Mouse (Mus musculus): ENCODE measurements around the gene Gm20695. TPM values are rescaled to one million over a fixed set of nuclear protein-coding genes. Genes with fewer than 3 reads are reported as not detected.

Gm20695 gene
- polyA plus RNA-seq, 1 experiment, result not detected

DNA sequence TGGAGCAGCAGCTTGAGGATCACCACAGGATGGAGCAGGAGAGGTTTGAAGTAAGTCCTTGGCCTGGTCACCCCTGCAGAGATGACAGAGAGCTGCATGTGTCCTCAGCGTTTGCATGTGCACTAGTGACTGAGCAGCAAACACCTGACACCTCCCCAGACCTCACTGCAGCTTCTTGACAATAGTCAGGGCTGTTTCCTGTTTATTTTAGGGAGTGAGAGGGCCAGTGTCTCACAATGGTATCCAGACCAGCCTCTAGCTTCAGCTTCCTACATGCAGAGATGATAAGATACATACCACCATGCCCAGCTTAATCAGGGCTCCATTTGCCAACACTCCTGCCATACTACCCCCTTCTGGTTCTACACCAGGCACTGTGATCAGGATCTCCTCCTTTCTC lies 44.1 kb downstream of the Gm20695 start:
- no peak for TF ChIP-seq CTCF (IDR thresholded peaks at IDR 0.05; ENCODE audit: borderline replicate concordance, insufficient read depth, low read length)
- no peak overlapping the region for H3K27ac ChIP-seq (ENCODE audit: insufficient read depth, low read length)
- no peak overlapping the region for H3K4me3 ChIP-seq (ENCODE audit: insufficient read depth, low read length)
- H3K4me1 ChIP-seq (ENCODE audit: control insufficient read depth, insufficient read depth, low read length), result peaks cover 5% of the 10 kb centered on the region

DNA sequence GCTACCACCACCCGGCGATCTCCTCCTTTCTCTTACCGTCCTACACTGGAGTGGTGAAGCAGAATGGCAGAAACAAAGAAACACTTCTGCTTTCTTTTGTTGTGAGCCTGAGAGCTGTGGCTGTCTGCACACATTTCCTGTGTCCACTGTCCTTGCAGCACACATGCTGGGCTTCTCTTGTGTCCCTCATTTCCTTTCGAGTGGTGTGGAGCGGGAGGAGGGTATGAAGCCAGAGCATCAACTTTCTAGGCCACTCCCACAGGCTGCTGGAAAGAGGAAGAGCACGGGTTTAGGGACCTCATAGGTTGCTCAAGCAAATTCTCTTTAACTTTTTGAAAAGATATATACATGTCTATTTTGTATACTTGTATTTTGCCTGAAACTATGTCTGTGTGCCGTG lies 44.7 kb downstream of the Gm20695 start:
- no peak for TF ChIP-seq POLR2A (IDR thresholded peaks at IDR 0.05; ENCODE audit: low read depth, low read length)
- TF ChIP-seq CTCF (IDR thresholded peaks at IDR 0.05; ENCODE audit: borderline replicate concordance, insufficient read depth, low read length), result no peak
- Histone ChIP-seq H3K4me3 (ENCODE audit: insufficient read depth, low read length) (no peak overlapping the region), H3K27ac (ENCODE audit: insufficient read depth, low read length) (no peak overlapping the region), H3K4me1 (ENCODE audit: control insufficient read depth, insufficient read depth, low read length) (peaks cover 5% of the 10 kb centered on the region)

DNA sequence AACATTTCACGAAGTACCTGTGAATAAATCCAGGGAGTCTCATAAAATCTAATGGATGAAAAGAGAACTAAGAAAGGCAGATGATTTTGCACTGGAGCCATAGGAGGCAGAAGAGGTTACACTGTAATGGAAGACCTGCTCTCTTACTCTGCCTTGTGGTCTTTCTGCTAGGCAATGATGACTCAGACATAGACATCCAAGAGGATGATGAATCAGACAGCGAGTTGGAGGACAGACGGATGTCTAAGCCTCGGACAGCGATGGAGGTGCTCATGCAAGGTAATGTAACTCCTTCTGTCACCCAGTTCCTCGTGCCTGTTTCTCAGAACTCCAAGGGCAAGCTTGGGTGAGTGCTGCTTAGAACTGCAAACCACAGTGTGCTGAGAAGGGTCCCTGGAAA lies 49.1 kb downstream of the Gm20695 start:
- H3K27ac ChIP-seq (ENCODE audit: insufficient read depth, low read length), result no peak overlapping the region
- H3K4me3 ChIP-seq (ENCODE audit: insufficient read depth, low read length), result no peak overlapping the region
- peaks cover 5% of the 10 kb centered on the region; the same call in 1 of the 2 replicates for H3K4me1 ChIP-seq (ENCODE audit: control insufficient read depth, insufficient read depth, low read length)
- TF ChIP-seq POLR2A (IDR thresholded peaks at IDR 0.05; ENCODE audit: low read depth, low read length) (no peak), CTCF (IDR thresholded peaks at IDR 0.05; ENCODE audit: borderline replicate concordance, insufficient read depth, low read length) (no peak)

GRCm38 (mm10) chr16:3934091-3934490 lies 49.6 kb downstream of the Gm20695 start:
- Histone ChIP-seq H3K4me1 (ENCODE audit: control insufficient read depth, insufficient read depth, low read length) (peaks cover 5% of the 10 kb centered on the region; the same call in 1 of the 2 replicates), H3K4me3 (ENCODE audit: insufficient read depth, low read length) (no peak overlapping the region), H3K27ac (ENCODE audit: insufficient read depth, low read length) (no peak overlapping the region)
- no peak for TF ChIP-seq POLR2A (IDR thresholded peaks at IDR 0.05; ENCODE audit: low read depth, low read length)
- no peak for TF ChIP-seq CTCF (IDR thresholded peaks at IDR 0.05; ENCODE audit: borderline replicate concordance, insufficient read depth, low read length)

DNA sequence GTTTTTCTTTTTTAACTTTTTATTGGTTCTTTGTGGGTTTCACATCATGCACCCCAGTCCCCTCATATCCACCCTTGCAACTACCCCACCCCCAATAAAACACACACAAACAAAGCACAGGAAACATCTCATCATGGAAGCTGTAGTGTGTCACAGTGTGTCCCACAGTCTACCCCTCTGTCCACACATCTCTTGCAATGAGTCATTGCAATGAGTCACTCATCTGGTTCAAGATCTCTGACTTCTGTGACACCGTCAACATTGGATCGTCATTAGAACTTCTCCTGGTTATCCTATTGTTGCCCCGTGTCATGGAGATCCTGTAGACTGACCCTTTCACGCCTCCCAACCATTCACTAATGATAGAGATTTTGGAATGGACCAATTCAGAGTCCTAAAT lies 50.3 kb downstream of the Gm20695 start:
- peaks cover 5% of the 10 kb centered on the region; the same call in 1 of the 2 replicates for H3K4me1 ChIP-seq (ENCODE audit: control insufficient read depth, insufficient read depth, low read length)
- H3K27ac ChIP-seq (ENCODE audit: insufficient read depth, low read length), result no peak overlapping the region
- TF ChIP-seq CTCF (IDR thresholded peaks at IDR 0.05; ENCODE audit: borderline replicate concordance, insufficient read depth, low read length) (no peak), POLR2A (IDR thresholded peaks at IDR 0.05; ENCODE audit: low read depth, low read length) (no peak)
- no peak overlapping the region for H3K4me3 ChIP-seq (ENCODE audit: insufficient read depth, low read length)

GRCm38 (mm10) chr16:3951141-3951540 lies 66.7 kb downstream of the Gm20695 start:
- peaks cover 3% of the 10 kb centered on the region for H3K4me1 ChIP-seq (ENCODE audit: control insufficient read depth, insufficient read depth, low read length)
- no peak overlapping the region for H3K27ac ChIP-seq (ENCODE audit: insufficient read depth, low read length)
- TF ChIP-seq POLR2A (IDR thresholded peaks at IDR 0.05; ENCODE audit: low read depth, low read length) (no peak), CTCF (IDR thresholded peaks at IDR 0.05; ENCODE audit: borderline replicate concordance, insufficient read depth, low read length) (no peak)
- no peak overlapping the region for H3K4me3 ChIP-seq (ENCODE audit: insufficient read depth, low read length)

DNA sequence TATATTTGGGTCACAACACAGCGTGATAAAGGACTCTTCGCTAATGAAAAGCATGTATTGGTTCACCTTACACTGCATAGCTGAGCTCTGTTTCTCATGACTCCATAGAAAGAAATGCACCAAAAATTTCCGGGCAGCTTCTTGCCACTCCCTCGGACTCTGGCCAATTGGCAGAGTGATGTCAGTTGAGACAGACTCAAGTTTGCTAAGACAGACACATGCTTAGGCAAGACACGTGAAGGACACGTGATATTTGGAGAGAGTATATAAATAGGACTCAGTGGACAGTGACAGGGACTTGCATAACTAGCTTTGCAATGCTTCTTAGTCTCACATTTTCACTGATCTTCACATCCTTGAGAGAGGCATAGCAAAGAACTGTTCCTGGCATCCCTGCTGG lies 71.9 kb downstream of the Gm20695 start:
- Histone ChIP-seq H3K4me3 (ENCODE audit: insufficient read depth, low read length) (no peak overlapping the region), H3K27ac (ENCODE audit: insufficient read depth, low read length) (peak overlapping the region; percentile 66), H3K4me1 (ENCODE audit: control insufficient read depth, insufficient read depth, low read length) (peaks cover 9% of the 10 kb centered on the region)
- TF ChIP-seq CTCF (IDR thresholded peaks at IDR 0.05; ENCODE audit: borderline replicate concordance, insufficient read depth, low read length) (no peak), POLR2A (IDR thresholded peaks at IDR 0.05; ENCODE audit: low read depth, low read length) (no peak)

GRCm38 (mm10) chr16:3959261-3959660 lies 74.8 kb downstream of the Gm20695 start:
- TF ChIP-seq CTCF (IDR thresholded peaks at IDR 0.05; ENCODE audit: borderline replicate concordance, insufficient read depth, low read length), result no peak
- TF ChIP-seq POLR2A (IDR thresholded peaks at IDR 0.05; ENCODE audit: low read depth, low read length), result no peak
- H3K4me3 ChIP-seq (ENCODE audit: insufficient read depth, low read length), result peak overlapping the region; percentile 10; the same call in 1 of the 2 replicates
- peak overlapping the region; percentile 70 for H3K27ac ChIP-seq (ENCODE audit: insufficient read depth, low read length)
- H3K4me1 ChIP-seq (ENCODE audit: control insufficient read depth, insufficient read depth, low read length), result peaks cover 6% of the 10 kb centered on the region

DNA sequence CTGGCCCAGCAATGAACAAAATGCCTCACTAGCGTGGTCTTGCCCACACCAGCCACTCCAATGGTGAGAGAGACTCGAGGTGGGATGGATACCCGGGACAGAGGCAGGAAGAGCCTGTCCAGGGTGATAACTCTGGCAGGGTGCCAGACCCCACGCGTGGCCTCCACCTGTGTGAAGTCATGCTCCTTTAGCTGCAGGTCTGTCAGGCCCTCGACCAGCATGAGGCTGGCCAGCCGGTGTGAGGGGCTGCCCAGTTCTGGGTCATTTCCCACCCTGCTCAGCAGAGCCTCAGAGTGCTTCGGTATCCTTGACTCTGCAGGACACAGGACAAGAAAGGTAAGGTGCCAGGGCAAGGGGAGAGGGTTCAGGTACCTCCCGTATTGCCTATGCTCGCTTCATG lies 80.5 kb downstream of the Gm20695 start:
- no peak overlapping the region for H3K4me3 ChIP-seq (ENCODE audit: insufficient read depth, low read length)
- no peaks in the 10 kb centered on the region for H3K4me1 ChIP-seq (ENCODE audit: control insufficient read depth, insufficient read depth, low read length)
- no peak overlapping the region for H3K27ac ChIP-seq (ENCODE audit: insufficient read depth, low read length)
- TF ChIP-seq POLR2A (IDR thresholded peaks at IDR 0.05; ENCODE audit: low read depth, low read length) (no peak), CTCF (IDR thresholded peaks at IDR 0.05; ENCODE audit: borderline replicate concordance, insufficient read depth, low read length) (no peak)

DNA sequence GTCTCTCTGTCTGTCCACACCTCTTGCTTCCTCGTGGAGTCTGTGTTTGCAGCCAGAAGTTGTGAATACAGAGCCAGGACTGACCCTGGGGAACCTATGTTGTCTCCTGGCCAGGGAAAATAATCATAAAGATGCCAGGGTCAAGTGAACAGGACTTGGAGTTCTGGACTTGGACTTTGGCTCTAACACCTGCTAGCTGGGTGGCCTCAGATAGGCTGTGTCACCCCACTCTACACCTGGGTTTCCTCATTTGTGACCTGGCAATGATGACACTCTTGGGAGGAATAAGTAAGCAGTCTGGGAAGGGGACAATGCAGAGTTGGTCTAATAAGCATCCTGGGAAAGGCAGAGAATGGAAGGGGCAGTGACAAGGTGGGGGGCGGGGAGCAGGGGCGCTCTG lies 81.1 kb downstream of the Gm20695 start:
- no peaks in the 10 kb centered on the region for H3K4me1 ChIP-seq (ENCODE audit: control insufficient read depth, insufficient read depth, low read length)
- TF ChIP-seq CTCF (IDR thresholded peaks at IDR 0.05; ENCODE audit: borderline replicate concordance, insufficient read depth, low read length) (no peak), POLR2A (IDR thresholded peaks at IDR 0.05; ENCODE audit: low read depth, low read length) (no peak)
- no peak overlapping the region for H3K27ac ChIP-seq (ENCODE audit: insufficient read depth, low read length)
- no peak overlapping the region for H3K4me3 ChIP-seq (ENCODE audit: insufficient read depth, low read length)

Other genes starting within 250 kb of the Gm20695 start
- not detected in 2 replicates for gene Mefv, start 166.6 kb upstream of the Gm20695 start, polyA plus RNA-seq (2011; ENCODE audit: insufficient read length, low read depth, missing spikeins)
- 14.4 and 16.9 TPM in 2 replicates for gene Zfp263, start 140.6 kb upstream of the Gm20695 start, polyA plus RNA-seq (2011; ENCODE audit: insufficient read length, low read depth, missing spikeins)
- gene Olfr15, start 53.8 kb upstream of the Gm20695 start, polyA plus RNA-seq (2011; ENCODE audit: insufficient read length, low read depth, missing spikeins), result not detected in 2 replicates
- 1.5 and 1.8 TPM in 2 replicates for gene Zfp174, start 37.4 kb upstream of the Gm20695 start, polyA plus RNA-seq (2011; ENCODE audit: insufficient read length, low read depth, missing spikeins)
- 47.7 and 62.9 TPM in 2 replicates for gene Naa60, start 12.3 kb upstream of the Gm20695 start, polyA plus RNA-seq (2011; ENCODE audit: insufficient read length, low read depth, missing spikeins)
- 9.8 TPM in 2 replicates for gene Zfp597, start 87 bp upstream of the Gm20695 start, polyA plus RNA-seq (2011; ENCODE audit: insufficient read length, low read depth, missing spikeins)
- 1.6 and 2.0 TPM in 2 replicates for gene 1700037C18Rik, start 24.0 kb downstream of the Gm20695 start, polyA plus RNA-seq (2011; ENCODE audit: insufficient read length, low read depth, missing spikeins)
- 12.4 and 14.8 TPM in 2 replicates for gene Cluap1, start 24.2 kb downstream of the Gm20695 start, polyA plus RNA-seq (2011; ENCODE audit: insufficient read length, low read depth, missing spikeins)
- gene Nlrc3, start 92.0 kb downstream of the Gm20695 start, polyA plus RNA-seq (2011; ENCODE audit: insufficient read length, low read depth, missing spikeins), result 0.84 and 1.9 TPM in 2 replicates
- gene Slx4, start 119.1 kb downstream of the Gm20695 start, polyA plus RNA-seq (2011; ENCODE audit: insufficient read length, low read depth, missing spikeins), result 34.3 and 35.1 TPM in 2 replicates
- not detected in 2 replicates for gene Dnase1, start 152.3 kb downstream of the Gm20695 start, polyA plus RNA-seq (2011; ENCODE audit: insufficient read length, low read depth, missing spikeins)
- gene Trap1, start 193.2 kb downstream of the Gm20695 start, polyA plus RNA-seq (2011; ENCODE audit: insufficient read length, low read depth, missing spikeins), result 60.5 and 67.1 TPM in 2 replicates